Mouse (Mus musculus): Measurements from ENCODE around the gene Usp34. TPM values are rescaled to one million over a fixed set of nuclear protein-coding genes. Genes with fewer than 3 reads are reported as not detected.

Usp34 gene
- 4.9 and 14.5 TPM in 2 replicates for polyA plus RNA-seq (2012; rRNA removed; ENCODE audit: low replicate concordance)

DNA sequence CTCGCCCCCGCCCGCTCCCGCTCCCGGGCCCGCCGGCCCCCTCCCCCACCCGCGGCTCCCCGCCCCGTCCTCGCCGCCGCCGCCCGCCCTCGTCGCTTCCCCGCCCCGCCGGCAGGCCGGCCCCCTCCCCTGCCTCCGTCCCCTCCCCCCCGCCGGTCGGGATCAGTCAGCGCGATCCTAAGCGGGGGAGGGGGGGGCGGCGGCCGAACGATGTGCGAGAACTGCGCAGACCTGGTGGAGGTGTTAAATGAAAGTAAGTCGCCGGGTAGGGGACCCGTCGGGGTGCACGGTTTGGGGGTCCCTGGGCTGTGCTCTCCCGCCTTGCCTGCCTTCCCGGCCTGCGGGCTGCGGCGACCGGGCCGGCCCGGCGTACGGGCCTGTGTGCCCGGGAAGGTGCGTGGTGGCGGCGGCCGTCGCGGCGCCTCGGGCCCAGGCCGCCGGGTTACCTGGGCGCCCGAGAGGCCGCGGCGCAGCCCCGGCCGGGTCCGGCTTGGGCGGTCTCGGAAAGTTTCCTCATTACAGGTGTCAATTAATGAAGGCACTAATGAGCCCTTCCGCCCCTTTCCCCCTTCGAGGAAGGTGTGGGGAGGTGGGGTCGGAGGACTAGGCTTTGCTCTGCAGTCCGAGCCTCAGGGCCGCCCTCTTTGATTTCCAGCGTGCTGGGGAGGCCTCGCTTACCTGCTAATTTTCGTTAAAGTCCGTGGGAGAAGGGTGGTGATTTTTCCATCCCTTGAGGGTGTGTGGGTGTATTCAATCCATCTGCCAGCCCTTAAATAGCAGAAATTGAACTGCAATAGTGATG, at the start of gene Usp34:
Gene Usp34, plus strand, starts transcription at position 132 of the 802 bp plus-strand sequence.

DNA sequence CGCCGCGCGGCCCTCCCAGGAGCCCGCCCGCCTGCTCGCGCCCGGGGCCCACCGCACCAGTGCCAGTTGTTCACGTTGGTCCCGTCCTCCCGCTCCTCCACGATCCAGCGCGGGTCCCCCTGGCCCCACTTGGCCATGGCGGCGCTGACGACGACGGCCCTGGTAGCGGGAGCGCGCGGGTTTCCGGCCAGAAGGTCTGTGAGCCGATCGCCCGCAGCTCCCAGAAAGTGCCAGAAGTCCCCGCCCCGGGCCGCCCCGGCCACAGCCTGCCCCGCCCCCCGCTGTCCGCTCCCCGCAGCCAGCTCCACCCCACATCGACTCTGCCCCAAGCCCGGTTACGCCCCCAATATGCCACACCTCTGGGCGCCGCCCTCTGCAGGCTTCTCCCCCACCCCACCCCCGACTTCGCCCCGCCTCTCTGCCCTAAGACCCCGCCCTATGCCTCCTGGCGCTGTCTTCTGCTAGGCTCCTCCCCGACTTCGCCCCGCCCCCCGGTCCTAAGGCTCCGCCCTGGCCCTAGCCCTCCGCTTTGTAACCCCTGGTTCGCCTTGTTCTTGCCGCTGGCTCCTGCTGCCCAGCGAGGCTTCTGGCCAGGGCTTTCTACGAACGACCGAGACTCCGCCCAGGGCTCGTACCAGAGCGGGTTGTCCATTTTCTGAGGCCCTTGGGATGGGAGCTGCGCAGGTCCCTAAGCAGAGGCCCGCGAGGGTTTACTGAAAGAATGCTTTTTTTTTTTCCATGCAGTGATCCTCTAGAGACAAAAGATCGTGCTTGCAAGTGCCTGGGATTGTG, 191.2 kb downstream of the Usp34 start, which contains the start of gene Ahsa2:
Gene Ahsa2, minus strand, starts transcription at position 313 of the 792 bp plus-strand sequence.

DNA sequence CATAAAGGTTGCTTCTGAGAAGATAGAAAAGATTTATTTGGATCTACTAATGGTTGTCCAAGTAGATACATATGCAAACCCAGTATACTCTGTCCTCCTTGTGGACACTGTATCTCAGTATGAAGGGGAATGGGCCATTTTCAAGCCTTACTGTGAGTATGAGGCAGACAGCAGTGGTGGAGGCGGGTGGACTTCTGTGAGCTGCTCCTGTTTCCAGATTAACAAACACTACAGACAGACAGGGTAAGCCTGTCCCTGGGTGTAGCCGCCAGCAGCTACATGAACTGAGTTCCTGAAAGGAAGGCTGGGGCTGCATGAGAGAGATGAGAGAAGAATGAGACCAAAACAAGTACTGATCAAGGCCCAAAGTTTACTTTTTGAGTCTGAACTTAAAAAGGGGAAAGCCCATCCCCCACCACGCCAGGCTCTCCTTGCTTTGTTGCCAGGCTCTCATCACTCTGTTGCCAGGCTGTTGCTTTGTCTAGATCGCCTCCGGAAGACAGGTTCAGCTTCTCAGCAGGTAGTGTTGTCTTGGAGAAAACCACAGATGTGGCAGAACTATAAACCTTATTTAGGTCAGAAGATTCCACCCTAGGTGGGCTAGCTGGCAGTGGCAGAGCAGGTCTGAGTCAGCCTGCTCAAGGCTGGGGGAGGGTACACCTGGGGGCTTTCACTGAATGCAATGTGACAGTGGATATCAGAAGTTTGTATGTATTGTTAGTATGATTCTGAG, 213.9 kb downstream of the Usp34 start, which contains the start of gene 1700093K21Rik:
Gene 1700093K21Rik, minus strand, starts transcription at position 683 of the 733 bp plus-strand sequence.

Other genes with a start within 250 kb of the Usp34 start
- gene Xpo1, start 50.9 kb upstream of the Usp34 start, polyA plus RNA-seq (2012; rRNA removed; ENCODE audit: low replicate concordance): 4.7 and 5.3 TPM in 2 replicates
- 8.9 and 10.2 TPM in 2 replicates for gene Ahsa2, start 191.1 kb downstream of the Usp34 start, polyA plus RNA-seq (2012; rRNA removed; ENCODE audit: low replicate concordance)
- 0.40 TPM in 1 of 2 replicates, not detected in the other for gene 1700093K21Rik, start 214.3 kb downstream of the Usp34 start, polyA plus RNA-seq (2012; rRNA removed; ENCODE audit: low replicate concordance)

All from mammary gland, adult 2 months (tissue).